Mouse (Mus musculus): Measurements from ENCODE around the gene Gm21830. TPM values are rescaled to one million over a fixed set of nuclear protein-coding genes. Genes with fewer than 3 reads are reported as not detected.
"Not testable (repeated sequence)": the region's sequence is repeated elsewhere in the genome, so short reads cannot be mapped to it uniquely, and the experiment has no call there.

Gene Gm21830
- polyA plus RNA-seq, 1 experiment from 2014 or later, result not detected

DNA sequence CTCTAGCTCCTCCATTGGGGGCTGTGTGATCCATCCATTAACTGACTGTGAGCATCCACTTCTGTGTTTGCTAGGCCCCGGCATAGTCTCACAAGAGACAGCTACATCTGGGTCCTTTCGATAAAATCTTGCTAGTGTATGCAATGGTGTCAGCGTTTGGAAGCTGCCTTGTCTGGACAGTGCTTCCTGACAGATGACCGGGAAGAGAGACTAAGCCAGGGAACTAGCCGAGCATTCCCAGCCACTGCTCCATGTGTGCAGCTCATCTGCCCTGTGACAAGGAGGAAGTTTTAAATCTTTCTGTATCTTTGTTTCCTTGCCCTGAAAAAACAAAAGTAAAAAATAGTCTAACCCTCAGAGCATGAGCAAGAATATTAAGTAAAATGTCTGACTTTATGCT lies 56.5 kb downstream of the Gm21830 start:
- not testable (repeated sequence) for H3K27me3 ChIP-seq; H3K9ac ChIP-seq; H3K36me3 ChIP-seq; H3K4me1 ChIP-seq (replicated peaks); H3K4me2 ChIP-seq; ATAC-seq (replicated peaks; ENCODE audit: insufficient number of reproducible peaks, insufficient read depth, low FRiP score, low read depth); H3K4me3 ChIP-seq; H3K27ac ChIP-seq; H3K9me3 ChIP-seq (replicated peaks)
- 52% methylated on average over 5 of the region's 5 CpGs for WGBS

DNA sequence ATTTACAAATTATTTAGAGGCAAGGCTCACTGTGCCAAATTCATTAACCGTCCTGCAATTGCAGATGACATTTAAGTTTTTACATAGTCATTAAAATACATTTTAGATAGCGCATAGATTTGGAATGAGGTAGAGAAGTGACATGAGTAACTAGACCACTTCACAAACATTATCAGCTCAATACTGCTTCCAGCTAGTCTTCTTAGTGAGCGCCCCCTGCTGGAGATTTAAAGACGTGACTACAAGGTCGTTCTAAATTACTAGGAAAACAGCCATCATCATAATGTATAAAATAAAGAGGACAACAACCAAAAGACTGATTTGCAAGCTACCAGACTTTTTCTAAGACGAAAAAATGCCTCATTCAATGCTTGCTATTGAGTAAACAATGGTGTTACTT lies 64.2 kb downstream of the Gm21830 start:
- ATAC-seq (replicated peaks; ENCODE audit: insufficient number of reproducible peaks, insufficient read depth, low FRiP score, low read depth), result no peak
- Histone ChIP-seq H3K27me3 (no peaks in the 10 kb centered on the region), H3K4me3 (no peak overlapping the region), H3K4me1 (replicated peaks) (0 out of 2 replicates have a peak, but pooled peaks cover 2% of the 10 kb centered on the region), H3K9ac (no peak overlapping the region), H3K9me3 (replicated peaks) (no peaks in the 10 kb centered on the region), H3K27ac (no peak overlapping the region), H3K36me3 (no peaks in the 10 kb centered on the region), H3K4me2 (no peak overlapping the region)
- 12% methylated on average over 6 of the region's 6 CpGs for WGBS

- Histone ChIP-seq H3K9ac (no peak overlapping the region), H3K4me3 (no peak overlapping the region), H3K4me2 (no peak overlapping the region), H3K9me3 (replicated peaks) (no peaks in the 10 kb centered on the region), H3K27me3 (no peaks in the 10 kb centered on the region), H3K27ac (no peak overlapping the region), H3K36me3 (no peaks in the 10 kb centered on the region), H3K4me1 (replicated peaks) (0 out of 2 replicates have a peak, but pooled peaks cover 2% of the 10 kb centered on the region)
- no peak for ATAC-seq (replicated peaks; ENCODE audit: insufficient number of reproducible peaks, insufficient read depth, low FRiP score, low read depth)
- WGBS, result 49% methylated on average over 3 of the region's 3 CpGs
Observed at GRCm38 (mm10) chr2:67481051-67481450, 67.5 kb downstream of the Gm21830 start.

Other genes starting within 250 kb of the Gm21830 start
- not detected in 2 replicates for gene Gm26727, start 19.5 kb downstream of the Gm21830 start, polyA plus RNA-seq (2015; fragmentation: Nextera tagmentation; extraction: Ambion mirVana)
- 0.16 and 0.21 TPM in 2 replicates for gene Xirp2, start 32.3 kb downstream of the Gm21830 start, polyA plus RNA-seq (2015; fragmentation: Nextera tagmentation; extraction: Ambion mirVana)
- 7.2 and 7.6 TPM in 2 replicates for gene B3galt1, start 152.1 kb downstream of the Gm21830 start, polyA plus RNA-seq (2015; fragmentation: Nextera tagmentation; extraction: Ambion mirVana)

Data from heart, embryonic 15.5 days (tissue).